Mouse (Mus musculus) liver, embryonic 13.5 days (tissue): ENCODE results near the gene Rmi2. TPM values are rescaled to one million over a fixed set of nuclear protein-coding genes. Genes with fewer than 3 reads are reported as not detected.

Experiments used
- ATAC-seq: fragments of 200-750 bp; cut with Nextera tagmentation; 2 replicates; pipeline ENCODE4 v1.8.0; 2017; ENCODE audit warnings: low read depth, mild to moderate bottlenecking, moderate number of reproducible peaks, moderate library complexity
- DNase-seq: peaks from one replicate; pipeline ENCODE4 v3.0.0; 2022
- H3K27ac ChIP-seq: fragments of 300-500 bp; sonication (generic); 2 replicates; pipeline ENCODE4 v1.5.1; 2015; ENCODE audit warnings: moderate library complexity, mild to moderate bottlenecking, inconsistent platforms
- H3K27me3 ChIP-seq: fragments of 300-500 bp; sonication (generic); 2 replicates; pipeline ENCODE4 v1.6.1; 2015; ENCODE audit warnings: mild to moderate bottlenecking, inconsistent platforms
- H3K36me3 ChIP-seq: fragments of 300-500 bp; sonication (generic); 2 replicates; pipeline ENCODE4 v1.6.1; 2015; ENCODE audit warnings: mild to moderate bottlenecking, inconsistent platforms
- H3K4me1 ChIP-seq: fragments of 300-500 bp; sonication (generic); replicated peaks from 2 replicates; pipeline ENCODE4 v1.6.1; 2015; ENCODE audit warnings: inconsistent platforms
- H3K4me2 ChIP-seq: fragments of 300-500 bp; sonication (generic); 2 replicates; pipeline ENCODE4 v1.6.1; 2015; ENCODE audit warnings: inconsistent platforms, mild to moderate bottlenecking, moderate library complexity
- H3K4me3 ChIP-seq: fragments of 300-500 bp; sonication (generic); replicated peaks from 2 replicates; pipeline ENCODE4 v1.5.1; 2015; ENCODE audit warnings: mild to moderate bottlenecking, inconsistent platforms
- H3K9ac ChIP-seq: fragments of 300-500 bp; sonication (generic); 2 replicates; pipeline ENCODE4 v1.6.1; 2015; ENCODE audit warnings: mild to moderate bottlenecking, inconsistent platforms
- H3K9me3 ChIP-seq: fragments of 300-500 bp; sonication (generic); replicated peaks from 2 replicates; pipeline ENCODE4 v1.6.1; 2016; ENCODE audit warnings: inconsistent platforms
- WGBS: fragments of 180-500 bp; shearing (Covaris S2); methylation state at CpG from one replicate; pipeline ENCODE4 v1.1.7; 2015; ENCODE audit not compliant: insufficient replicate concordance; 5-methylcytosine and 5-hydroxymethylcytosine counted together
- polyA plus RNA-seq: library from polyadenylated mRNA; unstranded; fragments of >200 nt; fragmentation: Nextera tagmentation; extraction: Ambion mirVana; gene quantifications from 2 replicates; pipeline ENCODE4 v1.2.1, GENCODE M21; 2015

Gene Rmi2
- polyA plus RNA-seq, 1 experiment from 2014 or later = 2.3 TPM

GRCm38 (mm10) chr16:10867904-10868440 lies 33.1 kb downstream of the Rmi2 start:
- no peak overlapping the region for H3K4me2 ChIP-seq
- DNase-seq = peak; percentile 25
- WGBS = 31% methylated on average over 11 of the region's 11 CpGs
- no peak overlapping the region for H3K27ac ChIP-seq
- H3K9me3 ChIP-seq = no peaks in the 10 kb centered on the region
- H3K4me3 ChIP-seq = no peak overlapping the region
- no peaks in the 10 kb centered on the region for H3K27me3 ChIP-seq
- no peak overlapping the region for H3K9ac ChIP-seq
- 0 out of 2 replicates have a peak, but pooled peaks cover 3% of the 10 kb centered on the region for H3K4me1 ChIP-seq
- no peak for ATAC-seq
- H3K36me3 ChIP-seq = no peaks in the 10 kb centered on the region

- peaks cover 5% of the 10 kb centered on the region for H3K27me3 ChIP-seq
- DNase-seq (no peak), ATAC-seq (no peak)
- no peak overlapping the region for H3K27ac ChIP-seq
- H3K36me3 ChIP-seq = no peaks in the 10 kb centered on the region
- peaks cover 3% of the 10 kb centered on the region; the same call in 1 of the 2 replicates for H3K4me1 ChIP-seq
- WGBS = 59% methylated on average over 4 of the region's 4 CpGs
- H3K9me3 ChIP-seq = no peaks in the 10 kb centered on the region
- no peak overlapping the region for H3K4me3 ChIP-seq
- no peak overlapping the region for H3K4me2 ChIP-seq
- no peak overlapping the region for H3K9ac ChIP-seq
These were observed 36.1 kb downstream of the Rmi2 start for GRCm38 (mm10) chr16:10870969-10871368.

- WGBS = 53% methylated on average over 4 of the region's 4 CpGs
- no peak overlapping the region for H3K27ac ChIP-seq
- no peaks in the 10 kb centered on the region for H3K9me3 ChIP-seq
- H3K4me1 ChIP-seq = peaks cover 3% of the 10 kb centered on the region; the same call in 1 of the 2 replicates
- ATAC-seq (no peak), DNase-seq (no peak)
- no peak overlapping the region for H3K4me3 ChIP-seq
- H3K4me2 ChIP-seq = no peak overlapping the region
- no peak overlapping the region for H3K9ac ChIP-seq
- peaks cover 5% of the 10 kb centered on the region for H3K27me3 ChIP-seq
- no peaks in the 10 kb centered on the region for H3K36me3 ChIP-seq
These were observed 38.0 kb downstream of the Rmi2 start for GRCm38 (mm10) chr16:10872825-10873360.

- H3K4me1 ChIP-seq = peaks cover 3% of the 10 kb centered on the region; the same call in 1 of the 2 replicates
- H3K27ac ChIP-seq = no peak overlapping the region
- ATAC-seq (no peak), DNase-seq (peak; percentile 55)
- WGBS = 2% methylated on average over 5 of the region's 5 CpGs
- H3K4me2 ChIP-seq = no peak overlapping the region
- no peaks in the 10 kb centered on the region for H3K9me3 ChIP-seq
- no peak overlapping the region for H3K9ac ChIP-seq
- no peaks in the 10 kb centered on the region for H3K36me3 ChIP-seq
- peaks cover 5% of the 10 kb centered on the region for H3K27me3 ChIP-seq
- H3K4me3 ChIP-seq = no peak overlapping the region
These were observed 38.8 kb downstream of the Rmi2 start for GRCm38 (mm10) chr16:10873654-10874053.

GRCm38 (mm10) chr16:10878227-10878626 lies 43.4 kb downstream of the Rmi2 start:
- peaks cover 5% of the 10 kb centered on the region for H3K27me3 ChIP-seq
- ATAC-seq (no peak), DNase-seq (no peak)
- WGBS = 37% methylated on average over 3 of the region's 3 CpGs
- H3K9ac ChIP-seq = no peak overlapping the region
- no peaks in the 10 kb centered on the region for H3K36me3 ChIP-seq
- H3K4me2 ChIP-seq = no peak overlapping the region
- no peak overlapping the region for H3K27ac ChIP-seq
- H3K4me3 ChIP-seq = no peak overlapping the region
- H3K9me3 ChIP-seq = no peaks in the 10 kb centered on the region
- no peaks in the 10 kb centered on the region; the same call in 1 of the 2 replicates for H3K4me1 ChIP-seq

- ATAC-seq (no peak), DNase-seq (peak; percentile 23)
- no peak overlapping the region for H3K4me3 ChIP-seq
- H3K9me3 ChIP-seq = no peaks in the 10 kb centered on the region
- WGBS = 89% methylated on average over 1 of the region's 1 CpGs
- H3K36me3 ChIP-seq = no peaks in the 10 kb centered on the region
- H3K27ac ChIP-seq = no peak overlapping the region
- no peaks in the 10 kb centered on the region; the same call in 1 of the 2 replicates for H3K27me3 ChIP-seq
- H3K4me2 ChIP-seq = no peak overlapping the region
- H3K4me1 ChIP-seq = no peaks in the 10 kb centered on the region; the same call in 1 of the 2 replicates
- H3K9ac ChIP-seq = no peak overlapping the region
These were observed 44.6 kb downstream of the Rmi2 start for GRCm38 (mm10) chr16:10879467-10879866.

GRCm38 (mm10) chr16:10881231-10881962 lies 46.5 kb downstream of the Rmi2 start:
- DNase-seq (no peak), ATAC-seq (no peak)
- H3K27ac ChIP-seq = no peak overlapping the region
- WGBS = 39% methylated on average over 4 of the region's 4 CpGs
- H3K9ac ChIP-seq = no peak overlapping the region
- no peaks in the 10 kb centered on the region for H3K27me3 ChIP-seq
- H3K4me2 ChIP-seq = no peak overlapping the region
- no peaks in the 10 kb centered on the region for H3K9me3 ChIP-seq
- no peak overlapping the region for H3K4me3 ChIP-seq
- no peaks in the 10 kb centered on the region for H3K36me3 ChIP-seq
- no peaks in the 10 kb centered on the region for H3K4me1 ChIP-seq

GRCm38 (mm10) chr16:10887436-10887835 lies 52.6 kb downstream of the Rmi2 start:
- Histone ChIP-seq H3K9me3 (no peaks in the 10 kb centered on the region), H3K36me3 (no peaks in the 10 kb centered on the region), H3K27me3 (no peaks in the 10 kb centered on the region), H3K27ac (no peak overlapping the region), H3K4me1 (no peaks in the 10 kb centered on the region), H3K4me2 (no peak overlapping the region), H3K4me3 (no peak overlapping the region), H3K9ac (no peak overlapping the region)
- ATAC-seq (no peak), DNase-seq (no peak)
- 46% methylated on average over 2 of the region's 2 CpGs for WGBS

GRCm38 (mm10) chr16:10890363-10890762 lies 55.5 kb downstream of the Rmi2 start:
- DNase-seq (no peak), ATAC-seq (no peak)
- no peak overlapping the region for H3K27ac ChIP-seq
- no peak overlapping the region for H3K4me3 ChIP-seq
- H3K9ac ChIP-seq = no peak overlapping the region
- no peaks in the 10 kb centered on the region for H3K36me3 ChIP-seq
- 63% methylated on average over 3 of the region's 3 CpGs for WGBS
- H3K9me3 ChIP-seq = no peaks in the 10 kb centered on the region
- no peaks in the 10 kb centered on the region for H3K4me1 ChIP-seq
- H3K4me2 ChIP-seq = no peak overlapping the region
- H3K27me3 ChIP-seq = no peaks in the 10 kb centered on the region

GRCm38 (mm10) chr16:10893161-10893560 lies 58.3 kb downstream of the Rmi2 start:
- Histone ChIP-seq H3K4me3 (no peak overlapping the region), H3K9me3 (no peaks in the 10 kb centered on the region), H3K27me3 (no peaks in the 10 kb centered on the region), H3K9ac (no peak overlapping the region), H3K4me1 (no peaks in the 10 kb centered on the region), H3K27ac (no peak overlapping the region), H3K4me2 (no peak overlapping the region), H3K36me3 (no peaks in the 10 kb centered on the region)
- no peak for ATAC-seq
- 70% methylated on average over 4 of the region's 4 CpGs for WGBS
- no peak for DNase-seq

GRCm38 (mm10) chr16:10895906-10896305 lies 61.0 kb downstream of the Rmi2 start:
- no peak overlapping the region for H3K4me3 ChIP-seq
- H3K4me1 ChIP-seq = no peaks in the 10 kb centered on the region
- H3K27me3 ChIP-seq = no peaks in the 10 kb centered on the region
- H3K9me3 ChIP-seq = no peaks in the 10 kb centered on the region
- DNase-seq (no peak), ATAC-seq (no peak)
- H3K9ac ChIP-seq = no peak overlapping the region
- no peaks in the 10 kb centered on the region for H3K36me3 ChIP-seq
- 70% methylated on average over 3 of the region's 3 CpGs for WGBS
- no peak overlapping the region for H3K4me2 ChIP-seq
- no peak overlapping the region for H3K27ac ChIP-seq
